Mouse (Mus musculus) embryo, embryonic 10 days (tissue): Measurements from ENCODE around the gene Gm6882.
"Not testable (repeated sequence)": the region's sequence is repeated elsewhere in the genome, so short reads cannot be mapped to it uniquely, and the experiment has no call there.

Experiments
- DNase-seq: peaks from one replicate; pipeline ENCODE4 v3.0.0-alpha.2; 2015; ENCODE audit warnings: low spot score

The Gm6882 gene

DNA sequence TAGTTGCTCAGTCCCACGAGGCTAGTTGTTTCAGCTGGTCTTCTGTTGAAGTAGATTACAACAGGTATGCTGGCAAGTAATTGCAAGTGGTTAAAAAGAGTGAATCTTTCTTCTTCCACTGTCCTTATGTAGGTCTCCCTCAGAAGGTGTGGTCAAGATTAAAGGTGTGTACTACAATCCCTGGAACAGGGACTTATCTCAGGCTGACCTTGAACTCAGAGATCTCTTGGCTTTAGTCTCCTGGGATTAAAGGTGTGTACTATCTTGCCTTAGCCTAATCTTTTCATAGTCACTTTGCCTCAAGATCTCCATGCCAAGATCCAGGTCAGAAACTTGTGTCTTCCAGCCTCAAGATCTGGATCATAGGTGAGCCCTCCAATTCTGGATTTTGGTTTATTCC is at the start of gene Gm6882:
TSS of gene Gm6882 (minus strand) at position 101 of the 400 bp plus-strand sequence.
- not testable (repeated sequence) for DNase-seq
